Mouse (Mus musculus) bone marrow, adult 2 months (tissue): ENCODE data around the gene Fancc. TPM values are rescaled to one million over a fixed set of nuclear protein-coding genes. Genes with fewer than 3 reads are reported as not detected.

Source experiments
- H3K27ac ChIP-seq: fragments of 200-500 bp; 2 replicates; pipeline ENCODE4 v1.5.1; 2012; ENCODE audit warnings: low read depth, mild to moderate bottlenecking, control low read depth, inconsistent platforms, low read length; ENCODE audit not compliant: control insufficient read depth, poor library complexity, insufficient read depth
- H3K4me1 ChIP-seq: fragments of 200-500 bp; 2 replicates; pipeline ENCODE4 v1.6.1; 2011; ENCODE audit warnings: low read length; ENCODE audit not compliant: control insufficient read depth, insufficient read depth
- H3K4me3 ChIP-seq: fragments of 200-500 bp; replicated peaks from 2 replicates; pipeline ENCODE3; 2011; ENCODE audit warnings: mild to moderate bottlenecking, low read depth, low read length, control low read depth; ENCODE audit not compliant: control insufficient read depth
- CTCF ChIP-seq: fragments of 200-500 bp; IDR thresholded peaks from 2 replicates; pipeline ENCODE4 v1.5.1; 2011; ENCODE audit warnings: low read length, control low read depth; ENCODE audit not compliant: control insufficient read depth, insufficient read depth
- POLR2A ChIP-seq: fragments of 200-500 bp; IDR thresholded peaks from 2 replicates; pipeline ENCODE4 v1.6.1; 2011; ENCODE audit warnings: low read depth, mild to moderate bottlenecking, control low read depth, low read length, borderline replicate concordance; ENCODE audit not compliant: control insufficient read depth
- whole genome bisulfite sequencing: fragments of 180-500 bp; shearing (Covaris S2); methylation state at CpG from one replicate; pipeline ENCODE4 v1.1.7; 2018; 5-methylcytosine and 5-hydroxymethylcytosine counted together
- polyA plus RNA-seq: library from polyadenylated mRNA; stranded (reverse); fragments of >200 nt; gene quantifications from 2 replicates; pipeline ENCODE4 v1.2.4, GENCODE M21; 2011; ENCODE audit warnings: low replicate concordance; ENCODE audit not compliant: missing spikeins, insufficient read depth, insufficient read length

Fancc gene
- polyA plus RNA-seq, 1 experiment = 9.9 TPM

GRCm38 (mm10) chr13:63344481-63344880 lies 152.6 kb downstream of the Fancc start:
- Histone ChIP-seq H3K27ac (no peak overlapping the region), H3K4me1 (no peaks in the 10 kb centered on the region; the same call in 1 of the 2 replicates), H3K4me3 (no peak overlapping the region)
- 86% methylated on average over 3 of the region's 3 CpGs for WGBS
- TF ChIP-seq POLR2A = no peak
- no peak for TF ChIP-seq CTCF

- no peak for TF ChIP-seq POLR2A
- no peak for TF ChIP-seq CTCF
- no peak overlapping the region for H3K27ac ChIP-seq
- WGBS = 72% methylated on average over 2 of the region's 2 CpGs
Measured at GRCm38 (mm10) chr13:63342781-63343180, 154.3 kb downstream of the Fancc start.

GRCm38 (mm10) chr13:63339946-63340345 lies 157.1 kb downstream of the Fancc start:
- TF ChIP-seq CTCF (no peak), POLR2A (no peak)
- Histone ChIP-seq H3K27ac (no peak overlapping the region), H3K4me3 (no peak overlapping the region), H3K4me1 (no peaks in the 10 kb centered on the region; the same call in 1 of the 2 replicates)
- WGBS = 87% methylated on average over 4 of the region's 4 CpGs

More at GRCm38 (mm10) chr13:63342781-63343180, 154.3 kb downstream of the Fancc start:
- H3K4me3 ChIP-seq = no peak overlapping the region
- H3K4me1 ChIP-seq = no peaks in the 10 kb centered on the region; the same call in 1 of the 2 replicates

- Histone ChIP-seq H3K4me1 (no peaks in the 10 kb centered on the region; the same call in 1 of the 2 replicates), H3K27ac (no peak overlapping the region), H3K4me3 (no peak overlapping the region)
- TF ChIP-seq POLR2A = no peak
- TF ChIP-seq CTCF = no peak
- WGBS = 79% methylated on average over 8 of the region's 8 CpGs
Measured at GRCm38 (mm10) chr13:63337239-63337960, 159.7 kb downstream of the Fancc start.

GRCm38 (mm10) chr13:63336335-63336734 lies 160.7 kb downstream of the Fancc start:
- Histone ChIP-seq H3K27ac (no peak overlapping the region), H3K4me1 (no peaks in the 10 kb centered on the region; the same call in 1 of the 2 replicates), H3K4me3 (no peak overlapping the region)
- TF ChIP-seq CTCF = no peak
- TF ChIP-seq POLR2A = no peak
- WGBS = 84% methylated on average over 7 of the region's 7 CpGs

GRCm38 (mm10) chr13:63335421-63336134 lies 161.5 kb downstream of the Fancc start:
- Histone ChIP-seq H3K27ac (no peak overlapping the region), H3K4me1 (no peaks in the 10 kb centered on the region; the same call in 1 of the 2 replicates), H3K4me3 (no peak overlapping the region)
- WGBS = 73% methylated on average over 4 of the region's 4 CpGs
- TF ChIP-seq POLR2A (no peak), CTCF (peak; percentile 55)

GRCm38 (mm10) chr13:63332576-63333300 lies 164.3 kb downstream of the Fancc start:
- 48% methylated on average over 4 of the region's 4 CpGs for WGBS
- Histone ChIP-seq H3K27ac (no peak overlapping the region), H3K4me1 (no peaks in the 10 kb centered on the region; the same call in 1 of the 2 replicates), H3K4me3 (no peak overlapping the region)
- TF ChIP-seq CTCF = no peak
- no peak for TF ChIP-seq POLR2A

- Histone ChIP-seq H3K27ac (no peak overlapping the region), H3K4me1 (no peaks in the 10 kb centered on the region), H3K4me3 (no peak overlapping the region)
- WGBS = 51% methylated on average over 4 of the region's 4 CpGs
- TF ChIP-seq CTCF (peak; percentile 40), POLR2A (no peak)
Measured at GRCm38 (mm10) chr13:63331379-63331778, 165.7 kb downstream of the Fancc start.
